Mouse (Mus musculus) liver, embryonic 18 days (tissue): ENCODE measurements around the gene Gal3st1. TPM values are rescaled to one million over a fixed set of nuclear protein-coding genes. Genes with fewer than 3 reads are reported as not detected.

ENCODE experiments used
- polyA plus RNA-seq: library from polyadenylated mRNA; depleted of rRNA; stranded (reverse); fragments of >200 nt; gene quantifications from 2 replicates; pipeline ENCODE4 v1.2.3, GENCODE M21; 2012; rRNA removed

Gal3st1 gene
- 5.6 and 7.7 TPM in 2 replicates for polyA plus RNA-seq

GRCm38 (mm10) chr11:3983291-3983862 is at the start of gene Gal3st1:
Gene Gal3st1 (plus strand): TSS chr11:3983636.

GRCm38 (mm10) chr11:3963610-3964415 is 19.6 kb upstream of the Gal3st1 start, which contains the start of gene Pes1:
Gene Pes1 (plus strand): TSS chr11:3963975.

GRCm38 (mm10) chr11:3976678-3977077 is 6.8 kb upstream of the Gal3st1 start, which contains the start of gene 4930556J24Rik:
Gene 4930556J24Rik (minus strand): TSS chr11:3976778.

DNA sequence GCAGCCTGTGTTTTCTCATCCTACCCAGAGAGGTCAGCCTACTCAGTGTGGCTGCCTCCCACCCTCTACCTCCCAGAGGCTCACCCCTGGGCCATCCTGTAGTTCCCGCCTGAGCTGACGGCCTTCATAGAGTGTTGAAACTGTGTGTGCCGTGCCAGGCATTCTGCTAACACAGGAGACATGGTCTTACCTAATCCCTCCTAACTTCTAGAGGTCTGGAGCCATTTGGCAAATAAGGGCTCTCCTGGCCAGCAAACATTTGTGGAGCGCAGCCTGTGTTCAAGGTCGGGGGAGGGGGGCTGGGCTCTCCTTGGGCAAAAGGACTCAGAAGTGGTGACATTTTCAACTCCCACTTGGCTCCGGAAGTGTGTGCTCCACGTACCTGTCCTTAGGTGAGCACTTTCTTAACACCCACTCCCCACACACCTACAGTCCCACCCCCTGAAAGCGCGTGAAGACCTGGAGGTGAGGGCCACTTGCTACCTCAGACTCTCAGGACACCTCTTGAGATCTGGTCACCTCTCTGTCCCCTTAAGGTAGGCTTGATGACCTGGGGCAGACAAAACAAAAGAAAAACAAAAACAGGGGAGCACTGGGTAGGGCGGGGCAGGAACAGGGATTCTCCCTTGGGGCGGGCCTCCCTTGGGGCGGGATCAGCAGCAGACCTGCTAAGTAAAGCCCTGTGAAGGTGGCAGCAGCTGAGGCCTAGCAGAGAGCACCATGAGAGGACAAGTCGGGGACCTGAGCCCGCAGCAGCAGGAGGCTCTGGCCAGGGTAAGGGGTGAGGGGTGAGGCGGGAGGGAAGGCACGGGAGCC is 47.9 kb downstream of the Gal3st1 start, which contains the start of gene Sec14l4:
TSS of gene Sec14l4 (plus strand) at position 337 of the 816 bp plus-strand sequence.

Other genes starting within 250 kb of the Gal3st1 start
- 0.01 and 0.03 TPM in 2 replicates for gene Osbp2, start 119.7 kb upstream of the Gal3st1 start, polyA plus RNA-seq
- 0.01 and 0.02 TPM in 2 replicates for gene 4921536K21Rik, start 88.5 kb upstream of the Gal3st1 start, polyA plus RNA-seq
- gene Dusp18, start 88.4 kb upstream of the Gal3st1 start, polyA plus RNA-seq: 0.13 and 0.14 TPM in 2 replicates
- 0.34 and 0.35 TPM in 2 replicates for gene Slc35e4, start 69.0 kb upstream of the Gal3st1 start, polyA plus RNA-seq
- 54.0 and 56.8 TPM in 2 replicates for gene Tcn2, start 51.5 kb upstream of the Gal3st1 start, polyA plus RNA-seq
- 29.9 and 30.8 TPM in 2 replicates for gene Pes1, start 19.7 kb upstream of the Gal3st1 start, polyA plus RNA-seq
- gene 4930556J24Rik, start 6.9 kb upstream of the Gal3st1 start, polyA plus RNA-seq: not detected in 2 replicates
- gene Sec14l4, start 47.8 kb downstream of the Gal3st1 start, polyA plus RNA-seq: 9.2 and 11.1 TPM in 2 replicates
- gene Sec14l3, start 81.2 kb downstream of the Gal3st1 start, polyA plus RNA-seq: not detected in 2 replicates
- gene Mtfp1, start 111.8 kb downstream of the Gal3st1 start, polyA plus RNA-seq: 13.4 and 13.6 TPM in 2 replicates
- 42.8 and 52.5 TPM in 2 replicates for gene Sec14l2, start 139.8 kb downstream of the Gal3st1 start, polyA plus RNA-seq
- gene Rnf215, start 151.6 kb downstream of the Gal3st1 start, polyA plus RNA-seq: 6.7 and 6.8 TPM in 2 replicates
- gene Ccdc157, start 176.7 kb downstream of the Gal3st1 start, polyA plus RNA-seq: 1.2 and 1.3 TPM in 2 replicates
- 9.9 and 11.3 TPM in 2 replicates for gene Sf3a1, start 176.7 kb downstream of the Gal3st1 start, polyA plus RNA-seq
- 9.5 and 10.3 TPM in 2 replicates for gene Tbc1d10a, start 203.2 kb downstream of the Gal3st1 start, polyA plus RNA-seq
- 1.0 and 1.2 TPM in 2 replicates for gene Castor1, start 234.6 kb downstream of the Gal3st1 start, polyA plus RNA-seq